Mouse (Mus musculus) heart, adult 2 months (tissue): ENCODE results near the gene Hoxd8. TPM values are rescaled to one million over a fixed set of nuclear protein-coding genes. Genes with fewer than 3 reads are reported as not detected.

Source experiments
- DNase-seq, 2 experiments: peaks; one replicate each; pipeline ENCODE4 v3.0.0; 2021
- H3K27ac ChIP-seq: fragments of 200-600 bp; 2 replicates; pipeline ENCODE4 v1.8.1; 2022
- H3K27me3 ChIP-seq: fragments of 200-500 bp; 2 replicates; pipeline ENCODE4 v1.6.1; 2012; ENCODE audit warnings: mild to moderate bottlenecking, low read length, inconsistent platforms, mixed read lengths; ENCODE audit not compliant: control insufficient read depth, insufficient read depth
- H3K36me3 ChIP-seq: fragments of 200-500 bp; 2 replicates; pipeline ENCODE4 v1.6.1; 2012; ENCODE audit warnings: low read length, inconsistent platforms; ENCODE audit not compliant: control insufficient read depth, insufficient read depth
- H3K4me1 ChIP-seq: fragments of 200-500 bp; 2 replicates; pipeline ENCODE4 v1.6.1; 2011; ENCODE audit warnings: low read length; ENCODE audit not compliant: control insufficient read depth, insufficient read depth
- H3K4me3 ChIP-seq: fragments of 200-600 bp; 2 replicates; pipeline ENCODE4 v1.8.1; 2022
- H3K79me2 ChIP-seq: fragments of 200-500 bp; replicated peaks from 2 replicates; pipeline ENCODE4 v1.6.1; 2012; ENCODE audit warnings: mild to moderate bottlenecking, inconsistent platforms, low read length, moderate library complexity, mixed read lengths; ENCODE audit not compliant: control insufficient read depth, insufficient read depth
- H3K9ac ChIP-seq: fragments of 200-500 bp; 2 replicates; pipeline ENCODE4 v1.6.1; 2012; ENCODE audit warnings: low read depth, mild to moderate bottlenecking, control low read depth, inconsistent platforms, low read length, mixed read lengths
- CTCF ChIP-seq: fragments of 200-600 bp; IDR thresholded peaks from 2 replicates; pipeline ENCODE4 v1.8.1; 2022; ENCODE audit warnings: antibody characterized with exemption, mild to moderate bottlenecking, moderate library complexity
- EP300 ChIP-seq: fragments of 200-500 bp; IDR thresholded peaks from 2 replicates; pipeline ENCODE4 v1.6.1; 2011; ENCODE audit warnings: low read depth, low read length, control low read depth; ENCODE audit not compliant: insufficient read depth
- POLR2A ChIP-seq: fragments of 200-500 bp; IDR thresholded peaks from 2 replicates; pipeline ENCODE4 v1.6.1; 2011; ENCODE audit warnings: mild to moderate bottlenecking, low read depth, low read length, control low read depth; ENCODE audit not compliant: insufficient read depth
- WGBS: fragments of 180-500 bp; shearing (Covaris S2); methylation state at CpG from one replicate; pipeline ENCODE4 v1.1.7; 2018; 5-methylcytosine and 5-hydroxymethylcytosine counted together
- intact Hi-C: fragments of 180-260 bp; cut with DNase I; formaldehyde crosslinking; loops from one replicate; pipeline ENCODE4 v1.15.1; 2025
- polyA plus RNA-seq: library from polyadenylated mRNA; depleted of rRNA; stranded (reverse); fragments of >200 nt; gene quantifications from 2 replicates; pipeline ENCODE4 v1.2.3, GENCODE M21; 2012
- total RNA-seq, 2 experiments: library from RNA; stranded (reverse); gene quantifications; 2 replicates each; pipeline ENCODE4 v1.2.3; 2021

Gene Hoxd8
- total and polyA plus RNA-seq, 3 experiments = 0.59 to 1.0 (median 0.61) TPM

DNA sequence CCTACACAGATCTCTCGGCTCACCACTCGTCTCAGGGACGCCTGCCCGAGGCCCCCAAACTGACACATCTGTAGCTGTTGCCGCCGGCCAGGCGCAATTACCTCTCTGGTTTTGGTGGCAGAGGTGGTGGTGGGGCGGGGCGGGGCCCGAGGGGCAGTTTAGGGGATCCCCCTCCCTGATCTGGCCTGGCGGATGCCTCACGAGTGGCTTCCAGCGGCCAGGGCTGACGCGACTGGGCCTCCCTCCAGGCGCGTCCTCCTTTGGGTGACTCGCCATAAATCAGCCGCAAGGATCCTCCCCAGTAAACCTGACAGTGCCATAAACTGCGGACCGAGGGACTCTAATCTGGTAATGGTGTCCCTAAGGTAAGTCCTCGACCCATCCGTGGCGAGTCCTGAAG is 42.6 kb downstream of the Hoxd8 start:
- H3K4me3 ChIP-seq = no peak overlapping the region
- TF ChIP-seq EP300 = no peak
- H3K4me1 ChIP-seq = no peaks in the 10 kb centered on the region
- 7% methylated on average over 24 of the region's 24 CpGs for WGBS
- no peak overlapping the region for H3K9ac ChIP-seq
- intact Hi-C loops = no loop called here
- H3K27ac ChIP-seq = no peak overlapping the region
- DNase-seq = no peak
- no peaks in the 10 kb centered on the region for H3K79me2 ChIP-seq
- peaks cover 43% of the 10 kb centered on the region for H3K27me3 ChIP-seq
- H3K36me3 ChIP-seq = no peaks in the 10 kb centered on the region

DNA sequence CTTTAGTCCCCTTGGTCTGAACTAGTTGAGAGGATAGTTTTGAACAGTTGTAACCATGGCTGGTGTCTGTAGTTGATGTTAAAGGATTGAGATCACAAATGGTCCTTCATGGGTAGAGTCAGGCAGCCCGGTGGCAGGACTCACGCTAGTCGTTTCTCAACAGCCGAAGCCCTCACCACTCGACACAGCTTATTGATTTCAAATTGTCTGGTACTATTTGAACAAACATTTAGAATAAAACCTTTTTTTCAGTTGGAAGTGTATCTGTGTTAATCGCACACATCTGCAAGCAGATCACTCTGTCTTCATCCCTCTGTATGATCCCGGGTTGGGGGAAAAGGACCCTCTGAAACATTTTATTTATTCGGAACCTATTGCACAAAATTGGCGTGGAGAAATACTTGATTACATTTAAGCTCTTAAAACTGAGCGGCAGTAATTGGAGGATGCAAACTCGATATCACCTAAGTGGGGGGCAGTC is 43.3 kb downstream of the Hoxd8 start:
- no peak for DNase-seq
- Histone ChIP-seq H3K4me3 (no peak overlapping the region), H3K9ac (no peak overlapping the region), H3K79me2 (no peaks in the 10 kb centered on the region), H3K27ac (no peak overlapping the region), H3K36me3 (no peaks in the 10 kb centered on the region), H3K27me3 (peaks cover 45% of the 10 kb centered on the region), H3K4me1 (no peaks in the 10 kb centered on the region)
- TF ChIP-seq CTCF = no peak
- TF ChIP-seq EP300 = no peak
- no peak for TF ChIP-seq POLR2A
- WGBS = 25% methylated on average over 11 of the region's 11 CpGs
- intact Hi-C loops = no loop called here

DNA sequence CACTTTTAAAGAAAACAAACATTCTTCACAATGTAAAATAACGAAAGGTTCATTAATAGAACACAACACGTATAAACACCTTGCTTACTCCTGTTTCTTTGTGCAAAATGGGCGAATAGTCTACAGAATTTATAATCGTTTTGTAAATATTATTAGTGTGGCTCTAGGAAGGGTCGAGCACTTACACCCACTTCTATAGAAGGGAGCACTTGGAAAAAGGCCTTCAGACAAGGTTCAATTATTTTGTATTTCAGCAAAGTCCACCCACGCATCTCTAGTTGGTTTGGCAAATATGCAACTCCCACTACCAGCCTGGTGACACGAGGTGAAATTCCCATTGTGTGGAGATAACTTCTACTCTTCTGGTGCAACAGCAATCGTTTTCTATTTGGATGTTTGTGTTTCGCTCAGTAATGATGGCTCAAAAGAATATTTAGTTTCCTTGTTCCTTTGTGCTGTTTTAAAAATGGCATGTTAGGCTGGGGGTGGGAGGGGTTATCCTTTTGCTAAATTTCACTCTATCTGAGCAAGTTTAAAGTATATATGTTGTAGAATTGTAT is 44.1 kb downstream of the Hoxd8 start:
- peaks cover 52% of the 10 kb centered on the region for H3K27me3 ChIP-seq
- no peak overlapping the region for H3K9ac ChIP-seq
- 18% methylated on average over 9 of the region's 9 CpGs for WGBS
- no peaks in the 10 kb centered on the region for H3K36me3 ChIP-seq
- H3K4me1 ChIP-seq = no peaks in the 10 kb centered on the region
- DNase-seq = no peak
- H3K79me2 ChIP-seq = no peaks in the 10 kb centered on the region
- TF ChIP-seq POLR2A (no peak), CTCF (no peak), EP300 (no peak)
- no peak overlapping the region for H3K4me3 ChIP-seq
- intact Hi-C loops = no loop called here
- H3K27ac ChIP-seq = no peak overlapping the region

DNA sequence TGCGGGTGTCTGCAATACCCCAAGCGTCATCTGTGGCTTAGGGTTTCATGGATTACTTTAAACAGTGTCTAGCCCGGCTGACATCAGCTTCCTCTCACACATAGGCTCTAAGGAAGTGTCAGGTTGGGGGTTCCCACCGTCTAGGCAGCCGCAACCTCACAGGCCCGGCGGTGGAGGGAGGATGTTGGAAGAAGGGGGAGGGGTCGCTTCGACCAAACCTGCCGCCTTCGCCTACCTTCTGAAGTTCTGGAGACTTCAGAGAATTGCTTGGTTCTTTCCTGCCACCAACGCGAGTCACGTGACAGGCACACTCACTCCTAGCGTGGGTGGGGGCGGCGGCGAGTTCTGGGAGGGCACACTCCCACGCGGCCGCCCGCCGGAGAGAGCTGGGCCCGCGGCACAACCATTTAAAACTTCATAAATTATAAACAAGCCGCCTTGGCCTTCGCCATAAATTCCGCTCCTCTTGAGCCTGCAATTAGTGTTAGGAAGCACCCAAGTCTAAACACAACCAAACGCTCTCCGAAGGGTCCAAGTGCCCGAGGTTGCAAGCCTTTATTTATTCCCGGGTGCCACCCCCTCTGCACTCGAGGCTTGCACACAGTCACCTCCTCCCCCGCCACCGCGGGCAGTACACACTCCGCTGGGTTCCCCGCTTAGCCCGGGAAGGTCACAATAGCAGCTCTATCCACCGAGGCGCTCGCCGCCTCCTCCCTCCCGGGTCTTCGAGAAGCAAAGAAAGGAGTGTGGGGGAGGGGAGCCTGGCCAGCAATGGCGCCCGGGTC is 45.1 kb downstream of the Hoxd8 start:
- no peak for TF ChIP-seq CTCF
- TF ChIP-seq EP300 = no peak
- no peaks in the 10 kb centered on the region for H3K79me2 ChIP-seq
- intact Hi-C loops = no loop called here
- no peak overlapping the region for H3K9ac ChIP-seq
- no peak for DNase-seq
- peak overlapping the region; percentile 22; the same call in 1 of the 2 replicates for H3K4me3 ChIP-seq
- WGBS = 3% methylated on average over 47 of the region's 47 CpGs
- H3K4me1 ChIP-seq = no peaks in the 10 kb centered on the region
- H3K27me3 ChIP-seq = peaks cover 50% of the 10 kb centered on the region
- H3K36me3 ChIP-seq = no peaks in the 10 kb centered on the region
- H3K27ac ChIP-seq = no peak overlapping the region

DNA sequence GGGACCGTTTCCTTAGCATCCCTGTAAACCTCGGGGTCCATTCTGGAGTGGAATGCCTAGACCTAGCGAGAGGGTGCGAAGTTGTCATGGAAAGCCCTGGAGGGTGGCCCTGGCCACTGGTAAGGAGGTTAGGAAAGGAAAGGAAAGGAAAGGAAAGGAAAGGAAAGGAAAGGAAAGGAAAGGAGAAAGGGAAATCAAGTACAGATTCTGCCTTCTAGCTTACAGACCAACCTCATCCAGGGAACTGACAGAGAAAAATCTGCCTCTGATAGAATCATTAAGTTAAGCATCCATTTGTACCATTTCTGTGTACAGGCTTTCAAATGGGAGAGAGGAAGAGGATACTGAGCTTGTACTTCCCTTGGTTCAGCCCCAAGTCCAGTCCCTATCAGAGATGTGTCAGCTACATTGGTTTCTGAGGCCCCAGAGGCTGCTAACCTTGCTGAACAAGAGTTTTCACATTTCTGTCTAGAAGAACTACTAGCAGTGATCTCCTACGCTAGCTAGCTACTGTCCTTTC is 46.4 kb downstream of the Hoxd8 start:
- Histone ChIP-seq H3K27me3 (peaks cover 47% of the 10 kb centered on the region), H3K4me3 (no peak overlapping the region), H3K9ac (no peak overlapping the region), H3K27ac (no peak overlapping the region), H3K36me3 (no peaks in the 10 kb centered on the region), H3K4me1 (no peaks in the 10 kb centered on the region), H3K79me2 (no peaks in the 10 kb centered on the region)
- WGBS = 39% methylated on average over 5 of the region's 5 CpGs
- TF ChIP-seq EP300 = no peak
- DNase-seq = no peak
- intact Hi-C loops = no loop called here

DNA sequence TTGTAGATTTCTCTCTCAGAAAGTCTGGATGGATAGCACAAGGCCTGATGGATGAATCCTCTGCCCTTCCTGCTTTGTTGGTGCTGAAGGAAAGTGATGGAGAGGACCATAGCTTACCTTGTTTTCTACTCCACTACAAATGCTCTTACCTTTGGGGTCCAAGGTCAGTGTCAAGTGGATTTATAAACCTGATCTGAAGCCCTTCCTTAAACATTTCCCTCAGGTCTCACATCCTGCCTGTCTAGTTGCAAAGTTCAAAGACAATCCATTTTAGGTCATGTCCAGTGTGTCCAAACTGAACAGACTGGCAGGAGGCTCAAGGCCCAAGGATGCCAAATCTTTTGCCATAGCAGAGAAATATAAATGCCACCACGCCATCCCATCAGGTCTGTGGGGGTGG is 47.4 kb downstream of the Hoxd8 start:
- no peak for TF ChIP-seq POLR2A
- no peak for TF ChIP-seq CTCF
- no peak for TF ChIP-seq EP300
- H3K4me3 ChIP-seq = no peak overlapping the region
- no peak overlapping the region for H3K27ac ChIP-seq
- 76% methylated on average over 1 of the region's 1 CpGs for WGBS
- no peaks in the 10 kb centered on the region for H3K36me3 ChIP-seq
- no peaks in the 10 kb centered on the region for H3K79me2 ChIP-seq
- H3K27me3 ChIP-seq = peaks cover 38% of the 10 kb centered on the region
- intact Hi-C loops = no loop called here
- no peaks in the 10 kb centered on the region for H3K4me1 ChIP-seq
- DNase-seq = no peak
- no peak overlapping the region for H3K9ac ChIP-seq
